Mouse (Mus musculus) lung, postnatal 10 days (tissue): ENCODE results near the gene B230307C23Rik.
A peak's percentile ranks its signal among the peaks of the same experiment; 100 is the strongest.
"Not testable (repeated sequence)": the region's sequence is repeated elsewhere in the genome, so short reads cannot be mapped to it uniquely, and the experiment has no call there.

ENCODE experiments used
- DNase-seq: peaks from one replicate; pipeline ENCODE4 v3.0.0; 2021

B230307C23Rik gene

GRCm38 (mm10) chr16:97996616-97997382 is at the start of gene B230307C23Rik:
B230307C23Rik (plus strand) TSS chr16:97997315.
- DNase-seq = peak; percentile 92

GRCm38 (mm10) chr16:97948836-97949235 is 48.3 kb upstream of the B230307C23Rik start:
- no peak for DNase-seq

GRCm38 (mm10) chr16:97950061-97950460 is 47.1 kb upstream of the B230307C23Rik start:
- DNase-seq = no peak

- DNase-seq = no peak
Measured at GRCm38 (mm10) chr16:97952371-97952770, 44.7 kb upstream of the B230307C23Rik start.

GRCm38 (mm10) chr16:97952801-97953200 is 44.3 kb upstream of the B230307C23Rik start:
- DNase-seq = no peak

GRCm38 (mm10) chr16:97953300-97953699 is 43.8 kb upstream of the B230307C23Rik start:
- no peak for DNase-seq

GRCm38 (mm10) chr16:97956011-97956410 is 41.1 kb upstream of the B230307C23Rik start:
- DNase-seq = no peak

- DNase-seq = no peak
Measured at GRCm38 (mm10) chr16:97957626-97958025, 39.5 kb upstream of the B230307C23Rik start.

- no peak for DNase-seq
Measured at GRCm38 (mm10) chr16:97958401-97958973, 38.6 kb upstream of the B230307C23Rik start.

GRCm38 (mm10) chr16:97960348-97960747 is 36.8 kb upstream of the B230307C23Rik start:
- no peak for DNase-seq

- no peak for DNase-seq
Measured at GRCm38 (mm10) chr16:97961381-97962150, 35.5 kb upstream of the B230307C23Rik start.

GRCm38 (mm10) chr16:97962151-97962948 is 34.8 kb upstream of the B230307C23Rik start, which contains the start of the genes C2cd2 and Zbtb21:
C2cd2 (minus strand) TSS chr16:97962598.
Zbtb21 (minus strand) TSS chr16:97962622.
- DNase-seq = peak; percentile 97

GRCm38 (mm10) chr16:97963956-97964540 is 33.1 kb upstream of the B230307C23Rik start:
- DNase-seq = no peak

- DNase-seq = no peak
Measured at GRCm38 (mm10) chr16:97977277-97977676, 19.8 kb upstream of the B230307C23Rik start.

GRCm38 (mm10) chr16:97977722-97978121 is 19.4 kb upstream of the B230307C23Rik start:
- DNase-seq = no peak

- no peak for DNase-seq
Measured at GRCm38 (mm10) chr16:97981362-97981761, 15.8 kb upstream of the B230307C23Rik start.

GRCm38 (mm10) chr16:97984589-97984988 is 12.5 kb upstream of the B230307C23Rik start:
- no peak for DNase-seq

GRCm38 (mm10) chr16:97991517-97991916 is 5.6 kb upstream of the B230307C23Rik start:
- no peak for DNase-seq

GRCm38 (mm10) chr16:97992477-97992876 is 4.6 kb upstream of the B230307C23Rik start:
- DNase-seq = not testable (repeated sequence)

GRCm38 (mm10) chr16:97995849-97996615 is 1.1 kb upstream of the B230307C23Rik start:
- DNase-seq = peak; percentile 27

GRCm38 (mm10) chr16:97997383-97997731 is 242 bp downstream of the B230307C23Rik start:
- DNase-seq = not testable (repeated sequence)
